Mouse (Mus musculus): Measurements from ENCODE around the gene Mrln. TPM values are rescaled to one million over a fixed set of nuclear protein-coding genes. Genes with fewer than 3 reads are reported as not detected.

The Mrln gene
- total RNA-seq, 4 experiments from 2014 or later, result 1.9 to 4.2 (median 3.0) TPM

DNA sequence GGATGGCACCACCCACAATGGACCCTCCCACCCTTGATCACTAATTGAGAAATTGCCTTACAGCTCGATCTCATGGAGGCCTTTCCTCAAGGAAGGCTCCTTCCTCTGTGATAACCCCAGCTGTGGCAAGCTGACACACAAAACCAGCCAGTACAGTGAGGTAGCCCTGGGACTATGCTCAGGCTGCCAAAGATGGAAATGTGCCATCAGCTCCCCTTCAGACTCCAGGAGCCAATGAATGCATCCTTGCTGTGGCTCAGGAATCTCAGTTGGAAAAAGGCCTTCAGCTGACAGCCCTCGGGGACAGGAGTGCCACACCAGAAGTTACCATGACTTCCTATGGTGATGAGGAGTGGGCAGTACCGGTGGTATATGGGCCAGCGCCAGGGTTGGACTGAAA lies 50.2 kb downstream of the Mrln start:
- no peak for DNase-seq (ENCODE audit: low spot score)

DNA sequence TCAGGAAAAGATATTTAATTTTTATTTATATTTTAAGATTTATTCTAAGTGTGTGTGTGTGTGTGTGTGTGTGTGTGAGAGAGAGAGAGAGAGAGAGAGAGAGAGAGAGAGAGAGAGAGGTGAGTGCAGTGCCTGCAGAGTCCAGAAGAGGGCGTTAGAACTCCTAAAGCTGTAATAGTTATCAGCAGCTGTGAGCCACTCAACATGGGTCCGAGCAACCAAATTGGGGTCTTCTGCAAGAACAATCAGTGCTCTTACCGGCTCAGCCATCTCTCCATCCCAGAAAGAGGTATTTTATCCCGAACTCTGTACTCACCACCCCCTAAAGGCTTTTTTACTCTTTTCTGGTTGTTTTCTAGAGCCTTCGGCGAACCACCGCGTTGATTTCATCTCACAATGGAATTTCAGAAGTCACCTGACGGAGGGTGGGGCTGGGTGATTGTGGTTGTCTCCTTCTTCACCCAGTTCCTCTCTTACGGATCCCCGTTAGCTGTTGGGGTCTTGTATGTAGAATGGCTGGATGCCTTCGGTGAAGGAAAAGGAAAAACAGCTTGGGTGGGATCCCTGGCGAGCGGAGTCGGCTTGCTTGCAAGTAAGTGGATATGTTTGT lies 51.2 kb downstream of the Mrln start:
- no peak for DNase-seq (ENCODE audit: low spot score)

DNA sequence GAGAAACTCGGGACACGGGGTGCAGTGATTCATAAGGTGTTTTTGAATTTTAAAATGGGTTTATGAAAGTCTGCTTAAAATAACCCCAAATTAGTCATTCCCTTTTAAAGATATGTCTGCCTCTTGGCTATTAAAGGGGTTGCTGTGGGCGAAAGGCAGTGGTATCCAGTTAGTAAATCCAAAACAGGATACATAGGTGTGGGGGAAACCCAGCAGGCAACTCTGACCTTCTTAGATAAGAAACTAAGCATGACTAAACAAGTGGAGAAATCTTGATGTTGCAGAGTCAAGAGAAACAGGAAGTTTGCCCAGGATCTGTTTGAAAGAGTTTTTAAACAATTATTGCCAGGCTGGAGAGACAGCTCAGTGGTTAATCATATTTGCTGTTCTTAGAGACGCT lies 52.6 kb downstream of the Mrln start:
- no peak for DNase-seq (ENCODE audit: low spot score)

DNA sequence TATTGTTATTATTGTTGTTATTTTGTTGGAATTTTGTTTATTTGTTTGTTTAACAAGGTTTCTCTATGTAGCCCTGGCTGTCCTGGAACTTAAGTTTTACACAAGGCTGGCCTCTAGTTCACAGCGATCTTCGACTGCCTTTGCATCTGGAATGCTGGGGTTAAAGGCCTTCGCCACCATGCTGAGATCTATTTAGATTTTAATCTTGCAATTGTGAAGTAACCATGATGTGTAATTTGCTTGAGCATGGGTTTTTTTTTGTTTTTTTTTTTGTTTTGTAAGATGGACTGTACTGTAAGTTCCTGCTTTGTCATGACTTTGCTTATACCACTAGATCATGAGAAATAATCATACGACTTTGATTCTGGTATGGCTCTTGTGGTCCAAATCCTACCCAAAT lies 56.4 kb downstream of the Mrln start:
- DNase-seq (ENCODE audit: low spot score), result no peak

DNA sequence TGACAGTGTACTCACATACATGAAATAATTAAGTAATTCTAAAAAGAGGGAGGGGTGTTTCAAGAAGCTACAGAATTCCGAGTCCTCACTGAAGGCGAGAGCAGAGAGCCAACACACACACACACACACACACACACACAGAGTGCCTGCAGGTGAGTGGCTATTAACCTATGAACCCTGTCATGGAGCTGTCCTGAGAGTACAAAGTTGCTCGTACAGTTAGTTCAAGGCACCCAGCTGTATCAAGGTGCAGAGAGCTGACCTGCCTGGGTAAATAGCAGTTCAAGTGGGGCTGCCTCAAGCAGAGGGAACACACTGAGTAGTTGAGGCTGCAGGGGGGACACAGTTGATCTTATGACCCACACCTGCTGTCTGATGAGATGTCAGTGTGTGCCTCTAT lies 57.6 kb downstream of the Mrln start:
- no peak for DNase-seq (ENCODE audit: low spot score)

DNA sequence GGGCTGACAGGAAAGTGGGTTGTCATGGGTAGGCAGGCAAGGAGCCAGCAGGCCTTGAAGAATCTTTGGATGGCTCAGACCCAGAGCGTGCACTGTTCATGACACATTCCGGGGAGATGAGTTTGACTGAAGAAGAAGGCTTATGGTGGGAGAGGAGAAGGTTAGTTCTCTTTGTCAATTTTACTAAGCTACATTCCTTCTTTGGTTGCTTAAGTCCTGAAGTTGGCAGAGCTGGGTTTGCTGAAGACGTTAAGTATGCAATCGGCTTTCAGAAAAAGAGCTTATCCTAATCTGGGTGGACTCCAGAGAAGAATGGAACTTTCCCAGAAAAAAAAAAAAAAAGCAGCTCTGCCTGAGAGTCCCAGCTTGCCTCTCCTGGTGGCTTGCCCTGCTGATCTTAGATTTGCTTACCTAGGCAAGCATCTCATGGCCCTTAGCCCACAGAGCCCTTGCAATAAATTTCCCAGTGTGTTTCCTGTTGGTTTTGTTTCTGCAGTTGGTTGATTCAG lies 59.3 kb downstream of the Mrln start:
- no peak for DNase-seq (ENCODE audit: low spot score)

DNA sequence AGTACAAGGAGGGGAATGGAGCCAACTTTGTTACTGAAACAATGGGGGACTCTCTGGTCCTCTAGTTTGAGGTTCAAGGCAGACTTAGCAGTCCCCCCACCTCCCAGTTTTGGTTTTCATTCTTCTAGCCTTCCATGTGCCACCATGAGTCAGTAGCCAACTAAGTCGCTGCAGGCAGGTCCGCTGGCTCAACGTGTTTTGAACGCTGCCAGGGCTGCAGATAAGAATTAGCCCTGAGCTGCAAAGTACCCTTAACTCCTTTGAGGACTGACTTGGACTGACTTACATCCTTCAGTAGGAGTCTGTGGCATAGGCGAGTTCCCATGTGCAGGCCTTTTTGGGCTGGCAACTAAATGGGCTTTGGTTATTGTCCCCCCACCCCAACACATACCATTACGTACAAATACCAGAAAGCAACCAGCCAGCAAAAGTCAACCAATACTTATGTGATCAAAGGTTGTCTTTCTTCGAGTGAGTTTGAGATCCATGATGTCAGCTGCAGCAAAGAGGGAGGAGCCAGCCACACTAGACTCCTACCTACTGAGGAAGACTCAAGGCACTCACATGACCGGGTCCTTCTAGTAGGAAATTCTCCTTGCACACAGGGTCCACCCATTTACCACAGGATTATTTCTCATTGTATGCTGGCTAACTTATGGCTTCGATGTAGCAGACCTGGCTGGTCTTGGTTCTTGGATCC lies 60.0 kb downstream of the Mrln start:
- no peak for DNase-seq (ENCODE audit: low spot score)

DNA sequence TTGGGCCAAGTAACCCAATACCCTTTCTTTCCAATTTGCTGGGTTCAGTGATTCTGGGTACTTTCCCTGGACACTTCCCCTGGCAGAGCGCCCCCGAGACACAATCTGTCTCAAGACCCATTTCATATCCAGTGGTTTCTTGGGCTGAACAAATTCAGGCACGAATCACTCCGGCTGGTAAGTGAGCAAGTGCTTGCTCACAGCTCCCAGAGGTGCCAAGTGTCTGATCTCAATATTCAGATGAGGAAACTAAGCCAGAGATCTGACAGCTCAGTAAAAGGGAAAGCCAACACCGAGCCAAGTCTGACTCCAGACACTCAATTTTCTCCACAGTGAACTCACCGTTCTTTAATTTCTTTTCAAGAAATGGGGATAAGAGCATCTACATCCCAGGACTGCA lies 62.0 kb downstream of the Mrln start:
- DNase-seq (ENCODE audit: low spot score), result no peak

DNA sequence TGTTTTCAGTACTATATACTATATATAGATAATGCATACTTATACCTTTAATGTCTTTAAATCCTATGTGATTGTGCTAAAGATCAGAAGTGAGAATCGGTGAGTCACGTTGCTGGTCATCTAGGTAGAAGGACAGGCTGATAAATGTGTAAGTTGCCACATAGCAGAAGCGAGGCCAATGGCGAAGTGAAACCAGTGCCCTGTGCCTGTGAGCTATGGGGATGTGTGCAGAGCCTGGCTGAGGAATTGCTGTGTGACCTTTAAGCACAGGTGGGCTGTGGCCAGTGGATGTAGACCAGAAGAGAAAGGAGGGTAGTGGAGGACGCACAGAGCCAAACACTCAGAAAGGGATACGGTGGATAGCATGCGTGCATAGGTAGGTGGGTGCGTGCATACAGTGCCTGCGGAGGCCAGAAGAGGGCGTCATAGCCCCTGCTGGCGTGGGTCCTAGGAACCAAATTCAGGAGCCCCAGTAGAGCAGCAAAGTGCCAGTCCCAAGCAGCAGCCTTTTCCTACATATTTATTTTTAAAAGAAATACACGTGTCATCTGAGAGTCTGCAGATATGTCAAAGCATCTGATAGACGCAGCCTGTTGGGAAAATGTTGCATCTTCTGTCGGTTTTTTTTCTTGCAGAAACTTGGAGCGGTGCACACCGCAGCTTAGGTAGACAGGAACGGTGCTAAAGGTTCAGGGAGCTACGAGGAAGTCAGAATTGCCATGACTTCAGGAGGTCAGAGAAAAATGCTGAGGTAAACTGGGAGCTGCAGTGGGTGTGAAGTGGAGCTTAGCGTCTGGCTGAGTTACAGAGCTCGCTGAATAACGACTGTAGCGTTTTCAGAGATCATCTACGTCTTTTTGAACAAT lies 64.3 kb downstream of the Mrln start:
- DNase-seq (ENCODE audit: low spot score), result no peak

Other genes starting within 250 kb of the Mrln start
- 10 to 100 TPM; 23.3 to 28.6 (median 24.9) TPM for gene Ccdc6, start 107.5 kb upstream of the Mrln start, total RNA-seq (2022)
- 1 to 10 TPM; 2.3 to 4.3 (median 3.8) TPM for gene Slc16a9, start 40.4 kb downstream of the Mrln start, total RNA-seq (2022)
- gene Fam13c, start 235.8 kb downstream of the Mrln start, total RNA-seq (2022), result 1 to 10 TPM; 4.3 to 6.5 (median 5.4) TPM